Mouse (Mus musculus) layer of hippocampus, postnatal 14 days (tissue): Measurements from ENCODE around the gene Gm28042. TPM values are rescaled to one million over a fixed set of nuclear protein-coding genes. Genes with fewer than 3 reads are reported as not detected.

Experiments
- microRNA-seq, 2 experiments: library from miRNA; unstranded; fragments of <30 nt; microRNA quantifications; one replicate each; pipeline ENCODE4 v1.2.0; 2021
- total RNA-seq, 2 experiments: library from RNA; stranded (reverse); gene quantifications; 2 replicates each; pipeline ENCODE4 v1.2.3; 2021

Gene Gm28042
- total RNA-seq, 2 experiments from 2014 or later: 1.1 to 1.8 TPM

Small RNA genes within 50 kb of the gene (microRNA-seq; reads per million reads assigned to microRNA genes)
- gene Mir7665: 0.28 to 0.45 reads per million in 2 experiments

Other genes with a start within 250 kb of the Gm28042 start
- 10 to 100 TPM; 18.3 to 18.7 TPM for gene Rpap1, start 240.0 kb upstream of the Gm28042 start, total RNA-seq
- gene Tyro3, start 229.8 kb upstream of the Gm28042 start, total RNA-seq: 10 to 100 TPM; 61.3 to 62.1 TPM
- 10 to 100 TPM; 61.0 to 61.7 TPM for gene Mga, start 130.3 kb upstream of the Gm28042 start, total RNA-seq
- gene Mapkbp1, start 54.8 kb upstream of the Gm28042 start, total RNA-seq: 10 to 100 TPM; 55.3 to 57.7 TPM
- gene Jmjd7, start within 50 bp of the Gm28042 start, total RNA-seq: 1 to 10 TPM; 5.3 to 6.3 TPM
- 1 to 10 TPM; 4.9 TPM for gene Pla2g4b, start 5.9 kb downstream of the Gm28042 start, total RNA-seq
- 1 to 10 TPM; 9.7 to 9.8 TPM for gene Ehd4, start 127.1 kb downstream of the Gm28042 start, total RNA-seq
- gene Pla2g4e, start 217.8 kb downstream of the Gm28042 start, total RNA-seq: 1 to 10 TPM; 8.4 to 9.3 TPM